Mouse (Mus musculus) neutrophil, adult 5-6 weeks (primary cell): ENCODE measurements around the gene Plekhg6. TPM values are rescaled to one million over a fixed set of nuclear protein-coding genes. Genes with fewer than 3 reads are reported as not detected.

Source experiments
- ATAC-seq: fragments of 151-379, 151-347 bp; 2 replicates; pipeline ENCODE4 v1.8.0; 2017; ENCODE audit warnings: mild to moderate bottlenecking, moderate TSS enrichment; ENCODE audit not compliant: insufficient number of reproducible peaks, poor library complexity, low FRiP score, severe bottlenecking; ENCODE audit errors: extremely low read depth
- total RNA-seq: library from RNA; stranded (forward); fragments of 200-1000 nt; gene quantifications from 2 replicates; pipeline ENCODE4 v1.2.3, GENCODE M21; 2017

Gene Plekhg6
- total RNA-seq, 1 experiment from 2014 or later = 0.35 TPM

DNA sequence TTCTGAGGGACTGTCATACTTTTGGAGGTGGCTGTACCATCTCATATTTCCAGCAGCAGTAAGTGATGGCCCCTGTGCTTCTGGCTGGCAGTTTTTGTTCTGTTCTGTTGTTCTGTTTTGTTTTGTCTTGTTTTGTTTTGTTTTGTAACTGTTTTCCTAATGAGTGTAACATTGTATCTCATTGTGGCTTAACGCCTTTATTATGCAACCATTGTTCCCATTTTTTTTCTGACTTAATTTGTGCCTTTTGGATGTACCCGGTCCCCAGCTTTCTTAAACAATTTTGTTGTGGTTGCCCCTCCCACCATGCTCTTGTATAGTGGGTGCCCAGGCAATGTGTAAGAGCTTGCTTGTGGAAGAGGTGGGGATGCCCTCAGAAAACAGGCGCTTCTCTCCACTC, 38.4 kb downstream of the Plekhg6 start:
- no peak for ATAC-seq

DNA sequence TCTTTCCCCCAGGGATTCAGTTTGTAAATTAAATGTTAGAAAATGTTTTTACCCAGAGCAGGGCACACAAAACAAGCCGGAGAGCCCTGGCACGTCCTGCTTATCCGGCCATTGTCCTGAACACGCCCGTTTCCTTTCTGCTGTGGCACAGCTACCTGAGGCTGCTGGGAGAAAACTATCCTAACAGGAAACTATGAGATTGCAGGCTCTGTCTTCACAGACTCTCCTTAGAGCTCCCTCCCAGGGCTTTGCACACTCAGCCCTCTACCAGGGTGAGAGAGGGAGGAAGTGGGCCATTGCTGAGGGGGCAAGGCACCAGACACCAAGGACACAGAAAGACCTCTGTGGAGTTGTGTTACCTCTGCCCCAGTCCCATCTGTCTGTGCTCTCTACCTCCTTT, 40.3 kb downstream of the Plekhg6 start:
- ATAC-seq = no peak

DNA sequence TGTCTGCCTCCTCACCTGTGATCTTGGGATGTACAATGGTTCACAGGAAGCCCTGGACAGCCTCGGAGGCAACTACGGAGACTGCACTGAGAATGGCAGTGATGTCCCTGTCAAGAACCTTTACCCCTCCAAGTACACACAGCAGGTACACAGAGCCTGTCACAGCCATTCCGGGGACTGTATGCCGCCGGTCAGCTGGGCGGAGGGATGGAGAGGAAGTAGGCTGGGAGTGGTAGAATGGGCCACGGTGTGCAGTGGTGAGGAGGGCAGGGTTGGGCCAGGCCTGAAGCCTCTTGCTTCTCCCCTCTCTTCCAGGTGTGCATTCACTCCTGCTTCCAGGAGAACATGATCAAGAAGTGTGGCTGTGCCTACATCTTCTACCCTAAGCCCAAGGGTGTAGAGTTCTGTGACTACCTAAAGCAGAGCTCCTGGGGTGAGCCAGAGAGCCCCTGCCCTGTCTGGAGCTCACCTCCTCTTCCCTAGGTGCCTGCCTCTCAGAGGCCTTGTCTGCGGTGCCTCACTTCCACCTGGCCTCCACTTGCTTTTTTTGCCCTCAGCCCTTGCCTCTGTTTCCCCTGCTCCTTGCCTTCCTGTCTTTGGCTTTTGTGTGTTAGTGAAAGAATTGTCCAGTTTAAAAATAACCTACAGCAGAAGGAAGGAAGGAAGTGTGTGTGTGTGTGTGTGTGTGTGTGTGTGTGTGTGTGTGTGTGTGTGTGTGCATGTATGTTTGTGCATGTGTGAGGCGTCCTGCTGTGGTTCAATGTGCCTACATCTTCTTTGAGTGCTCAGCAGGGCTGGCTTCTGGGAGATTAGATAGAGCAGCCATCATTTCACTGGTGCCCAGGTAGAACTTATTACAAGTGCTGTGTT, 41.6 kb downstream of the Plekhg6 start:
- ATAC-seq = no peak

DNA sequence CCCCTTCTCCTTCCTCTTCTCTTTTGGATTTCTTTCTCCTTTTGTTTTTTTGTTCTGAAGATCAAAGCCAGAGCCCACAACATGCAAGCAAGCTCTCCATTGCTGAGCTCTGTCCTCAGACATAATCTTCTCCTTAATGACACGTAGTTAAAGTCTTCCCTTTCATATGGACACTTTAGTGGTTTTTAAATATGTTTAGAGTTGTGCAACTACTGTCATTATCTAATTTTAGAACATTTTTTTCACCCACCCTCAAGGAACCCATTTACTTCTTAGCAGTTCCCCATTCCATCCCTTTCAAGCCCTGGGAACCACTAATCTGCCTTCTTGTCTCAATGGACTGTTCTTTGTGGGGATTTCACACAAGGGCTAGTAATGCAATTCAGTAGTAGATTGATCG, 46.2 kb downstream of the Plekhg6 start:
- no peak for ATAC-seq

DNA sequence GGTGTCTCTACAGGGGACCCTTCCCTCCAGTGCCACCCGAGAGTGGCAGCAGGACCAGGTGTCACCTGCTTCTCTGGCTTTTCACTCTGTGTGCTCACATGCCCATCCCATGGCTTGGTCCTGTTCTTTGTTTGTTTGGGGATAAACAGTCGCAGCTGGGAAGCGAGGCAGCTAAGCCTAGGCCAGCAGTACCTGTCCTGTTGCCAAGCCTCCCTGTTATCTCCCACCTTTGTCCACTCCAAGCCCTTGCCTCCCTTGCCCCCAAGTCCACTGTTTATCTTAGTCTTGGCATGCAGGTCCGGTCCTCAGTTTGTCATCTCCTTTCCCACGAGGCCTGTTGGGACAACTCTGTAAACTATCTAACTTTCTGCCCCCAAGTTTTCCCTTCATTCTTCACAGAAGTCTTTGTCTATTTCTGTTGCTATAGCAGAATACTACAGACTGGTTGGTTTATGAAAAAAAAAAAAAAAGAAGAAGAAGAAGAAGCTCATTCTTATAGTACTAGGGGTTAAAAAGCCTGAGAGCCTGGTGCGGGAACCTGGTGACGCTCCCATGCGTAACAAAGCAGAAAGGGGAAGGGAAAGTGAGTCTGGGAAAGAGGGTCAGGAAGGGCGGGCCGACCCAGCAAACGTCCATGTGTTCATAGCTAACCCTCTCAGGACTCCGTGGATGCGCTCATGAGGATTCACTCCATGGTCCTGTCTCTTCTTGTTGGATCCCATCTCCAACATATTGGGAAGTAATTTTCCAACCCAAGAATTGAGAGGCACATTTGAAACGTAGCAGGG, 47.3 kb downstream of the Plekhg6 start:
- 0 out of 2 replicates have a peak, but pooled peaks have one; percentile 21 for ATAC-seq

DNA sequence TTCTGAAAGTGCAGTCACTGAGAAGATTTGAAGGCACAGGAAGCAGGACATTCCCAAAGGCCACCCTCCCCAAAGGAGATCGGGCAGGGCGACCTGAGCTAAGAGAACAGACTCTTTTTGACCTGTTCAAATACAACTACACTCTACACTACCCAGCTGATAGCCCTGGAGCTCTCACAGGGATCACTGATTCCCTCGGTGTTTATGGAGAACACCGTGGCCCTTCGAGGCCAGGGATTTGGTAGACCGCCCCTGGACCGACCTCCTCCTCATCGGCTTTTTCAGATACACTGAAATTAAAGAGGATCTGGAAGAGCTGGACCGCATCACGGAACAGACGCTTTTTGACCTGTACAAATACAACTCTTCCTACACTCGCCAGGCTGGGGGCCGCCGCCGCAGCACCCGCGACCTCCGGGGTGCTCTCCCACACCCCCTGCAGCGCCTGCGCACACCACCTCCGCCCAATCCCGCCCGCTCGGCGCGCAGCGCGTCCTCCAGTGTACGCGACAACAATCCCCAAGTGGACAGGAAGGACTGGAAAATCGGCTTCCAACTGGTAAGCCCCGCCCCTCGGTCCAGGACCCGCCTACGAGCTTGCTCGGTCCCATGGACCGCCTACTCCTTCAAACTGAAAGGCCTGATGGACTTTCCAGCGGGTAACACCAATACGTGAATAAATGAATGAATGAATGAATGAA, 49.8 kb downstream of the Plekhg6 start:
- ATAC-seq = no peak

DNA sequence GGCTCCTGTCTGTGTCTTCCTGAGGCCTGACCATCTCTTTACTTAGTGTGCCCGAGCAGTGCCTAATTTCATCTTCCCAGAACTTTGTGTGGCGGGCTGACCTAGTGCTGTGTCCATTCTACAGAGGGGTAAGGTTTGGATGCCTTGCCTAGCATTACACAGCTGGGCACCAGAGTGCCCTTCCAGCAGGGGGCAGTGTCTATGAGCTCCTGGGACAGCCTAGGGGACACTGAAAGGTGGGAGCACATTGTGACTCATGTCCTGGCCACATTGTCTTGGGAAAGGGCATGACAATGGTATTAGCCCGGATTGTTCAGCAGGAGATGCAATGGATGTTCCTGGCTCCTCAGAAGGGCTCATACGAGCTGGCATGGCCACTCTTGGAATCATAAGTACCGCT, 52.4 kb downstream of the Plekhg6 start:
- peak; percentile 50; the same call in 1 of the 2 replicates for ATAC-seq

DNA sequence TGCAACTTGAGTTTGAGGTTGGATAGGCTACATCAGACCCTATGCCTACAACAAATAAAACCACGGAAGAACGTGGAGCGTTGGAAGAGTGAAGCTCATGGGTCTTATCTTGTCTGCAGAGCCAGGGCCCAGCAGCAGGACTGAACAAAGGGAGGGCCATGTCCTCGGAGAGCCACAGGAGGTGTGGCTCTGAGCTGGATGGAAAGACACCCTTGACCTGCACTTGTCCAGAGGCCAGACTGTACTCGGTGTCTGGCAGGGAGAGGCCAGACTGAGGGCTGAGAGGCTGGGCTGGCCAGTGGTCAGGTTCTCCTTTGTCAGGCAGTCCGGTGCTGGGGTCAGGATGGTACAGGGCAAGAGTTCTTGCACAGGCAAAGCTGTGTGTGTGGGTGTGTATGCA, 55.3 kb downstream of the Plekhg6 start:
- no peak for ATAC-seq

DNA sequence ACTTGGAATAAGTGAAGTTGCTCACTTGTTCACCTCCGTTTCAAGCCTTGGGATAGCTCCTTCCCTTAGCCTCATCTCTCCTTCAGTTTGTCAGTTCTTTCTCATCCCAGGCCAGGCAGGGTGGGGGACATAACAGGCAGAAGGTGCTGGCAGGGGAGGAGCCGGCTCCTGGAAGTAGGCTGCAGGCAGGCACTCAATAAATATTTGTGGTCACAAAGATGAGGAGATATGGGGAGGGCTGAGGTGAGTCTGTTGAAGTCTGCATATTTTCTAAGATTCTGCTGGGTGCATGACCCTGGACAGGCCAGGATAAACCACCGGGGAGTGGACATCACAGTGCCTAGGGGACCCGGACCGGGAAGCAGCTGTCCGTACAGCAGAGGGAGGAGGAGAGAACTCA, 57.0 kb downstream of the Plekhg6 start:
- no peak for ATAC-seq

DNA sequence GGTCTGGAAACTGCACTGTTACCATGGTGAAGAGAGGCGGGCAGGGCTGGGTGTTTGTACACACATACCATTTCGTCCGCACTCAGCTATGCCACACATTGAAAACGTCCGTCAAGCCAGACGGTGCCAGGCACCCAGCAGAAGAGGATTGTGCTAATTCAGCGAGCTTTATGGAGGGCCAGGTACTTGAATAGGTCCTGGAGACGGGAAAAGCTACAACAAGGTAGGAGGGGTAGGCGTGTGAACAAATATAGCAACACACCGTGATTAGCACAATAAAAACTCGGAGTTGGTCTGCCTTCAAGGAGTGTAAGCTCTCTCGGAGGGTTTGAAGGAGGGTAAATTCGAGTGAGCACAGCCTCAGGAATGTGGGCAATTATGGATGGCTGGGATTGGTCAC, 57.8 kb downstream of the Plekhg6 start:
- ATAC-seq = no peak

DNA sequence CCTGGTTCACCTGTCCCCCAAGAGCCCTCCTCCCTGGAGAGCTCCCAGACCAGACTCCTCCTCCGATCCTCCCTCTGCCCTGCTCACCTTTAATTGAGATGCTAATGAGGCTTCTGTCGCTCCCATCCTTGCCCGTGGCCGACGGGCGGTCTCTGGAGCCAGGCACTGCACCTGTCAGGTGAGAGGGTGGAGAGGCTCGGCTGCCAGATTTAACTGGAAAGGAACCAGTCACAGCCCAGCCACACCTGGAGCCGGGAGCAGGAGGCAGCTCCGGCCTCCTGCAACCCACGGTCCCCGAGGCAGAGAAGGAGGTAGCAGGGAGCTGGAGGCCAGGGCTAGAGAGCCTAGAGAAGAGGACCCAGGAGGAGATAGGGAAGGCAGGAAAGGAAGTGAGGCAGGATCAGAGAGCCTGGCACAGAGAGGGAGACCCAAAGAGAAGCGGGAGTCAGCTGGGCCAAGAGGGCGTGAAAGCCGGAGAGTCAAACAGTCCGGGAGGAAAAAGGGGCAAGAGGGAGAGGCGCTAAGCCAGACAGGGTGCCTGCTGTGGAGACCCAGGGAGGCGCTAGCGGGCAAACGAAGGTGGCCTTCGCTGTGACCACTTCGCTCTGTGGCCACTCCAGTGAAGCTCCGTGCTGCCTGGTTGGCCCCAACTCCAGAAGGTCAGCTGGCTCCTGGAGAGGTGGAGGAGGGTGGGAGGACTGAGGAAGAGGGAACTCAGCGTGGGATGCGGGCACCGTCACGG, 59.3 kb downstream of the Plekhg6 start:
- no peak for ATAC-seq

DNA sequence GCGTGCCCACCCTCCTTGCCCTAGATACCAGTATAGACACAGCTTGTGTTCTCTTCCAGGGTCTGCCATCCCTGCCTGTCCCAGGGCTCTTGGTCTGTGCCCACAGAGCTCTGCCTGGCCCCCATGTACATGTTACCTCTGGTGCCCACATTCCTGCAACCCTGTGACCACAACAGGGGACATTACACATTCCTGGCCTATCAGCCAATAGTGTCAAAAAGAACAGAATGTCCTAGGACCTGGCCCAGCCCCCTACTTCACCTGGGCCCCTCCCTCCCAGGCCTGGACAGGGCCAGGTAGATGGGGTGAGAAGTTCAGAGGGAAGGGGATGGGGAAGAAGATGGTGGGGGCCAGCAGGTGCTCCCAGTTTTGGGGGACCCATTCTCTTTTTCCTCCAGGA, 60.3 kb downstream of the Plekhg6 start, which contains the start of gene Scnn1a:
Scnn1a (plus strand) TSS at position 337 of the 400 bp plus-strand sequence.
- ATAC-seq = no peak

DNA sequence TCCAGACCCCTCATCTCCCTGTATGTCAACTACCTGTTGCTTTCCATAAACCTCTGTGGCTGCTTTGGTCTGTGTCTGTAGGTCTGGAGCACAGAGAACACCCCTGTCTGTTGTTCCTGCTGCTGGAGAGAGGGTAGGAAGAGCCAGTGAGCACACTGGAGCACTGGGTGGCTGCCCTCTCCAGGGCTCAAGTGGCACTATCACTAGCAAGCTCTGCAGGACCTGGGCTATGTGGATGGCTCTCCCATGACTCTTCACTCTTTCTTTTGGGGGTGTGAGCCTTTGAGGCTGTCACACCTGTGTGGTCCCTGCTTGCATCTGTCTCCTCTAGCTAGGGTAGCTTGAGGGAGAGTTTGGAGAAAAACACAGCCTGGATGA, 60.7 kb downstream of the Plekhg6 start:
- ATAC-seq = no peak

DNA sequence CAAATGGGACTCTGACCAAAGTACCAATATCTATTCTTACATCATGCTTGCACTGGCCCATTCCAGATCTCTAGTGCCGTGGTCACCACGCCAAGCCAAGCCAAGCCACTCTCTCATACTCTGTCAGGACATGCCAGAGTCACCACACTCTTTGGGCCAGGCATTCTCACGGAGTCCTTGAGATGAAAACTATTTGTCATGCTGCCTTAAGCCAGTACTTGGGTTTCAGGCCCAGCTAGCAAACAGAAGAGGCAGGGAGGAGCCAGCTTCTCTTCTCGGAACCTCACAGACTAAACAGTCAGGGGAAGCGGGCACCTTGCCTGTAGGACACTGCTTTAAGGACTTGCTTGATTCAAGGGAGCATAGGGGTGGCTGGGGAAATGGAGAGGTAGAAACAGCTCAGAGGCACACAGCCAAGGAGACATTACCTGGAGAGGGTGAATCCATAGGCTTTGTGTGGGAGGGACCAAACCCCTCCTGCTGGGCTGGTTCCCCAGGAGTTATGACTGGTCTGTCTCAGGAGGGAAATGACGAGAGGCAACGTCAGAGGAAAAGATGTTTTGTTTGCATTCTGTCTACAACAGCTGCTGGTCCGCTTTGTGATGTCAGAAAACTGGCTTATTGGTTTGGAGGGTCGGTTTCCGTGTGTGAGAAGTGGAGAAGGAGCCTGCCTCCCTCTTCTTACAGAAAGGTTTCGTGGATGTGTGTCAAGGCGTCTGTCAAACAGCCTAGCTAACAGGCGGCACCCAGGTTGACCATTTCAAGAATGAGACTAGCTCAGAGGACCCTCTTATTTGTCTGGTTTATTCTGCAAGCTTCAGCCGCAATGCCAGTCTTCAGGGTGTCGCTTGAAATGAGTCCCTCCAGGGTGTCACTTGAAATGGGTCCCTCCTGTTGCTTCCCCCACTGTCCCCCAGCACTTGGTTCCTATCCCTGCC, 61.3 kb downstream of the Plekhg6 start:
- no peak for ATAC-seq

DNA sequence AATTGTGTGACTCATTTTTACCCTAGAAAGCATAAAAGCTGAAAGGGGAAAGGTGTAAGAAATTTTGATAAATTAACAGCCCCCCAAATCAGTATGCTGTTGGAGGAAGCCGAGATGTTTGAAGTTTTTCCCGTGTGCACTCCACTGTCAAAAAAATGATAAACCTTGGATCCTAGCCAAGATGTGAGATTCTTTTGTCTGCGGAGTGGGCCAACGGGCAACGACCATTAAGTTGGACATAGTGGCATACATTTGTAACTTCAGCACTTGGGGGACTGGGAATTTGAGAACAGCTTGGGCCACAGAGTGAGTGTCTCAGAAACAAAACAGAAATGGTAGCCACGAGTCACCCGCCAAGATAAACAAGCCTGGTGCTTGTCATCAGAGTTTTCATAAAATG, 63.5 kb downstream of the Plekhg6 start:
- ATAC-seq = no peak

DNA sequence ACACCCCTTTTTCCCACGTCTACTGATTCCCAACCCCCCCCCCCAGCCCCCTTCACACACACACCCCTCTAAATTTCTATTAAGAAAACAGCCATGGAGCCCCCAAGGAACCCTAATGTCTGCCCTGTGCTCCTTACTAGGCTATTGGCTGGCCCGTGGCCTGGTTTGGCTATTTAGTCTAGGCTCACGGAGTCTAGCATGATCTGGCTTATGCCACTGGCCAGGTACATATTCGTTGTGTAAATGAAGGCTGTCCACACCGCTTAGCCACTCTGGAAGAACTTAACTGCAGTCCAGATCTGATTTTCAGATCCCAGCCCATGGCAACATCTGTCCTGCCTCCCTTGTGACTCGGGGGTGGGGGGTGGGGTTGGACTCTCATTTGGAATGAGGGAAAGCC, 65.8 kb downstream of the Plekhg6 start:
- ATAC-seq = no peak

DNA sequence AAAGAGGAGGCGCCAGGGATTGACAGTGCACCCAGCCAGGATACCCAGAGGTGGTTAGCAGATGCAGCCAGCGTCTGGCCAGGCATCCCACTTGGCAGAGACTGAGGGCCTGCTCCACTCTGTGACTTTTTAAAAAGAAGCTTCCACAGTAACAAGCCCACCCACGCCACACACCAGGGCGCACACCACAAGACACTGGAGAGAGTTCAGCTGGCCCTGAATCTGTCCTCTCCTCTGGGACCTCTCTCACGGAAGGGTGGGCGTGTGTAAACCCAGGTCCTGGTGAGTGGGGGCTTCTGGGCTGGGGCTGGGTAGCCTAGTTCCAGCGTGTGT, 66.4 kb downstream of the Plekhg6 start:
- ATAC-seq = no peak
